Mouse (Mus musculus): ENCODE measurements around the gene Gramd2. TPM values are rescaled to one million over a fixed set of nuclear protein-coding genes. Genes with fewer than 3 reads are reported as not detected.
"Not testable (repeated sequence)": the region's sequence is repeated elsewhere in the genome, so short reads cannot be mapped to it uniquely, and the experiment has no call there.

Gene Gramd2
- polyA plus RNA-seq, 1 experiment from 2014 or later = 0.21 TPM

DNA sequence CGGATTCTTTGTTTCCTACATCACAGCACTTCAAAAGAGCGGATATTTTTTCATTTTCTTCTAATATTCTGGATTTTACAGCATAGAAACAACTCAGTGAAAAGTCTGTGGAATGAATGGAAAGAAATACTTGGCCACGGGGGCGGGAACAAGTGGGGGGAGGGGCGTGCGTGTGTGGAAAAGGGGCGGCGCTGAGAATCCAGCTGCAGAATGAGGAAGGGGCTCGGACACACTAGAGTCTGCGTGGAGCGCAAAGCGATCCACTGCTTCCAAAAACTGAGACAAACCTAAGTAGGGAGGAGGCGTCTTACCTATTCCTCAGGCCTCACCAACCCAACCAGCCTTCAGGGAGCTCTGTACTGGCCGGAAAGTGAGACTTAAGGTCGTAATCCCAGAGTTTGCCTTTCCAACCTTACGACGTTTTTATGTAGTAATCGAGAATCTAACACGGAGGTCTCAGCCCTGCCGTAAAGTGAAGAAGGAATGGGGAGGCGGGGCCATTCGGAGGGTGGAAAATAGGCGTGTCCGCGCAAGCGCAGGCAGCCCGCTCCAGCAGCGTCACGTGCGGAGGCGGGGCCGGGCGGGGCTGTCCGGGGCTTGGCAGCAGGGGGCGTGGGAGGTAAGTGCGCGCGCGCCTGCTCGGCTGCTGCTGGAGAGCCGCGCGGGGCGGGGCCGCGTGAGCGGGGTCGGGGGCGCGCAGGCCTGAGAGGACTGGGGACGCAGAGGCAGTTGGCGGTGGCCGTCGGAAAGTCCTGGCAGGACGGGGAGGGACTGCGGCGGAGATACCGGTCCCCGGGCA is 70.5 kb downstream of the Gramd2 start, which contains the start of the genes Senp8 and Myo9a:
TSS of gene Senp8 (minus strand) at position 444 of the 799 bp plus-strand sequence.
TSS of gene Myo9a (plus strand) at position 630 of the 799 bp plus-strand sequence.
- Histone ChIP-seq H3K4me3 (ENCODE audit: low read depth, low read length) (peak within 1 kb of the TSS; percentile 93), H3K4me1 (ENCODE audit: insufficient read depth) (peaks cover 20% of the 10 kb centered on the region), H3K36me3 (replicated peaks; ENCODE audit: insufficient read depth, low read length) (no peaks in the 10 kb centered on the region), H3K27me3 (ENCODE audit: insufficient read depth, low read length) (no peaks in the 10 kb centered on the region), H3K27ac (ENCODE audit: low read depth) (peak within 1 kb of the TSS; percentile 94), H3K9me3 (ENCODE audit: low read length) (no peaks in the 10 kb centered on the region), H3K4me2 (ENCODE audit: low read depth, low read length) (peak within 1 kb of the TSS; percentile 97), H3K9ac (replicated peaks) (peak within 1 kb of the TSS; percentile 87)
- ATAC-seq (peak; percentile 91), DNase-seq (peak; percentile 100)
- WGBS (ENCODE audit: insufficient replicate concordance) = under 1% methylated on average over 55 of the region's 59 CpGs
- TF ChIP-seq EP300 (IDR thresholded peaks at IDR 0.05; ENCODE audit: low read depth) (no peak), CTCF (IDR thresholded peaks at IDR 0.05; ENCODE audit: low read depth) (peak; percentile 43)

DNA sequence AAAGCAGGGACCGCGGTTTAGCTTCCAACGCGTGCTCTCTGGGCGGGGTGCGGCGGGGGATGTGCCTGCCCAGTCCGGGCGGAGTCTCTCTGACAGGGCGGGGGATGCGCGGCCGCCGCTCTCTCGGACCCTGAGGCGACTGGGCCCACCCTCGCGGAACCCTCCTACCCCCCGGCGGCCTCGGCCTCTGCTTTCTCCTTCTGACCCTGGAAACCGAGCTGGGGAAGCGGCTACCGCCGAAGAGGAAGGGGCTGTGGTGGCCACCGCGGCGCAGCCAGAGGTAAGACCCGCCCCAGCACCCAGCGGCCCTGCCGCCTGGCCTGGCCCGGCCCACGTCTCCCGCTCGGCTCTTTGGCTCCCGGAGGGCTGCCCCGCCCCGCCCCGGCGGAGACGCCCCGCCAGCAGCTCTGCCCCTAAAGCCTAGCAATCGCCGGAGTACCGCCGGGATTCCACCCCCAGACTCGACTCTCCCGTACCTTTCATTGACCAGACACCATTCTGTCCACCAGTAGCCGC is 71.2 kb downstream of the Gramd2 start:
- TF ChIP-seq CTCF (IDR thresholded peaks at IDR 0.05; ENCODE audit: low read depth) (no peak), EP300 (IDR thresholded peaks at IDR 0.05; ENCODE audit: low read depth) (no peak)
- WGBS (ENCODE audit: insufficient replicate concordance) = under 1% methylated on average over 30 of the region's 49 CpGs
- peak overlapping the region; percentile 87 for H3K9ac ChIP-seq (replicated peaks)

DNA sequence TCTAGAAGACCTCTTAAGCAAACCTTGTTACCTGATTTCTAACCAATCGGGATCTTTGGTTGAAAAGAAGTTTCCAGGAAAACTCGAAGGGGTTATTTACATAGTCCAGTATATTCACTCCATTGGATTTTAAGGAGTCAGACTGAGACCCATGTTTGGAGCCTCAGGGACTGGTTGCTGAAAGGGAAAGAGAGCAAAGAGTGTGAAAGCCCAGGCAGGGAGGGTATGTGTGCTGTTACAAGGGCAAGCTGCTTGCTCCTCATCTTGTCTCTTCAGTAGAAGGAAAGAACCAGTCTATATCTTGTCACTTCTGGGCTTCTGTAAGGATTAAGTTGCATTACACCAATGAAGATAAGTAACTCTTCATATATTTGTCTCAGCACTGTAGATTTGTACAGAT is 72.0 kb downstream of the Gramd2 start:
- H3K9me3 ChIP-seq (ENCODE audit: low read length) = no peaks in the 10 kb centered on the region
- TF ChIP-seq CTCF (IDR thresholded peaks at IDR 0.05; ENCODE audit: low read depth) (no peak), EP300 (IDR thresholded peaks at IDR 0.05; ENCODE audit: low read depth) (no peak)
- H3K4me3 ChIP-seq (ENCODE audit: low read depth, low read length) = peak overlapping the region; percentile 93
- peak overlapping the region; percentile 97 for H3K4me2 ChIP-seq (ENCODE audit: low read depth, low read length)
- H3K4me1 ChIP-seq (ENCODE audit: insufficient read depth) = peaks cover 20% of the 10 kb centered on the region
- H3K27me3 ChIP-seq (ENCODE audit: insufficient read depth, low read length) = no peaks in the 10 kb centered on the region
- DNase-seq (no peak), ATAC-seq (no peak)
- WGBS (ENCODE audit: insufficient replicate concordance) = 3% methylated on average over 2 of the region's 2 CpGs
- peak overlapping the region; percentile 94 for H3K27ac ChIP-seq (ENCODE audit: low read depth)
- peak overlapping the region; percentile 87 for H3K9ac ChIP-seq (replicated peaks)
- H3K36me3 ChIP-seq (replicated peaks; ENCODE audit: insufficient read depth, low read length) = no peaks in the 10 kb centered on the region

More for the DNA sequence above, 71.2 kb downstream of the Gramd2 start:
- Histone ChIP-seq H3K4me1 (ENCODE audit: insufficient read depth) (peaks cover 20% of the 10 kb centered on the region), H3K36me3 (replicated peaks; ENCODE audit: insufficient read depth, low read length) (no peaks in the 10 kb centered on the region), H3K4me2 (ENCODE audit: low read depth, low read length) (peak overlapping the region; percentile 97), H3K27me3 (ENCODE audit: insufficient read depth, low read length) (no peaks in the 10 kb centered on the region), H3K27ac (ENCODE audit: low read depth) (peak overlapping the region; percentile 94), H3K4me3 (ENCODE audit: low read depth, low read length) (peak overlapping the region; percentile 93), H3K9me3 (ENCODE audit: low read length) (no peaks in the 10 kb centered on the region)
- ATAC-seq (peak; percentile 91), DNase-seq (peak; percentile 92)

DNA sequence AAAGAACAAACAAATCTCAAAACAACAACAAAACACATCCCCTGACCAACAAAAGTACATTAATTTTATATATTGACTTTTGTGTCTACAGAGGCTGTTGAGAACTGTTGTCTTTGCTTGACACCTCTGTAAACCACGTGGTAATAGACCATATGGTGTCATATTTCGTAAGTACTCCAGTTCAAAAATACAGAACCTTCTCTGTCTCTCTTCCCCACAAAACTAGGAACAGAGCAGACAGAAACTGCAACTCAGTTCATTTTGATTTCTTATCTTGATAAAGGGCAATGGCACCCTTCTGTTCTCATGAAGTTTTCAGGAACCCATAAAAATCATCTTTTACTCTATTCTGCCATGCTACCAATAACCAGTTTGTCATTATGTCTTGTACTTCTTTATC is 75.3 kb downstream of the Gramd2 start:
- ATAC-seq (no peak), DNase-seq (no peak)
- Histone ChIP-seq H3K36me3 (replicated peaks; ENCODE audit: insufficient read depth, low read length) (no peaks in the 10 kb centered on the region), H3K27ac (ENCODE audit: low read depth) (no peak overlapping the region), H3K4me1 (ENCODE audit: insufficient read depth) (peaks cover 5% of the 10 kb centered on the region), H3K27me3 (ENCODE audit: insufficient read depth, low read length) (no peaks in the 10 kb centered on the region), H3K9ac (replicated peaks) (no peak overlapping the region), H3K9me3 (ENCODE audit: low read length) (no peaks in the 10 kb centered on the region), H3K4me2 (ENCODE audit: low read depth, low read length) (no peak overlapping the region), H3K4me3 (ENCODE audit: low read depth, low read length) (no peak overlapping the region)
- WGBS (ENCODE audit: insufficient replicate concordance) = 36% methylated on average over 2 of the region's 2 CpGs
- no peak for TF ChIP-seq CTCF (IDR thresholded peaks at IDR 0.05; ENCODE audit: low read depth)
- no peak for TF ChIP-seq EP300 (IDR thresholded peaks at IDR 0.05; ENCODE audit: low read depth)

DNA sequence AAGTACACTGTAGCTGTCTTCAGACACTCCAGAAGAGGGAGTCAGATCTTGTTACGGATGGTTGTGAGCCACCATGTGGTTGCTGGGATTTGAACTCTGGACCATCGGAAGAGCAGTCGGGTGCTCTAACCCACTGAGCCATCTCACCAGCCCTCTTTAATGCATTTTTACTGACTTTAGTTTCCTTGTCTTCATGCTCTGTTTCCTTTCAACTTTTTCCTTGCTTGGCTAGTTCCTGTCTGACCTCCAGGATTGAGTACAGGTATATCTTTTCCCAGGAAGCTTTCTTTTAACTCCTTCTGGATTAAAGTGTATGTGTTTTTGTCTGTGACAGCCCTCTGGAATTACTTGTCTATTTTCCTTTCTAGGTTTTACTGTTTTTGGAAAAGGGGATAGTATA is 77.1 kb downstream of the Gramd2 start:
- not testable (repeated sequence) for ATAC-seq

DNA sequence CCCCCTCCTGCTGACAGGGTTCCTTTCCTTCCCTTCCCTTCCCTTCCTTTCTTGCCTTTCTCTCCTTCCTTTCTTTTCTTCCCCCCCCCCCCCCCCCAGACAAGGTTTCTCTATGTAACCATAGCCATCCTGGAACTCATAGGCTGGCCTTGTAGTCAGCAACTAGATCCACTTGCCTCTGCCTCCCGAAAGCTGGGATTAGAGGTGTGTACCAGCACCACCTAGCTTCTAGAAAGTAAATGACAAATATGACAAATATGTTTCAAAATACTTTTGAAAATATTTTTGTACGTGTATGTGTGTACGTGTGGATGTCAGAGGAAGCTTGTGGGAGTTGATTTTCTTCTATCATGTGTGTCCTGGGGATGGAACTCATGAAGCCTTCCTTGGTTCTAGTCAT is 80.6 kb downstream of the Gramd2 start:
- TF ChIP-seq EP300 (IDR thresholded peaks at IDR 0.05; ENCODE audit: low read depth) (no peak), CTCF (IDR thresholded peaks at IDR 0.05; ENCODE audit: low read depth) (peak; percentile 53)
- Histone ChIP-seq H3K27me3 (ENCODE audit: insufficient read depth, low read length) (no peaks in the 10 kb centered on the region), H3K36me3 (replicated peaks; ENCODE audit: insufficient read depth, low read length) (no peaks in the 10 kb centered on the region), H3K4me2 (ENCODE audit: low read depth, low read length) (no peak overlapping the region), H3K4me1 (ENCODE audit: insufficient read depth) (no peaks in the 10 kb centered on the region), H3K9ac (replicated peaks) (no peak overlapping the region), H3K4me3 (ENCODE audit: low read depth, low read length) (no peak overlapping the region), H3K9me3 (ENCODE audit: low read length) (no peaks in the 10 kb centered on the region), H3K27ac (ENCODE audit: low read depth) (no peak overlapping the region)
- DNase-seq (no peak), ATAC-seq (no peak)
- 41% methylated on average over 3 of the region's 3 CpGs for WGBS (ENCODE audit: insufficient replicate concordance)

More for the DNA sequence above, 77.1 kb downstream of the Gramd2 start:
- not testable (repeated sequence) for H3K4me2 ChIP-seq (ENCODE audit: low read depth, low read length); H3K9me3 ChIP-seq (ENCODE audit: low read length); H3K4me3 ChIP-seq (ENCODE audit: low read depth, low read length); H3K27ac ChIP-seq (ENCODE audit: low read depth); H3K27me3 ChIP-seq (ENCODE audit: insufficient read depth, low read length); H3K9ac ChIP-seq (replicated peaks); H3K4me1 ChIP-seq (ENCODE audit: insufficient read depth); DNase-seq; H3K36me3 ChIP-seq (replicated peaks; ENCODE audit: insufficient read depth, low read length)
- 82% methylated on average over 2 of the region's 3 CpGs for WGBS (ENCODE audit: insufficient replicate concordance)

DNA sequence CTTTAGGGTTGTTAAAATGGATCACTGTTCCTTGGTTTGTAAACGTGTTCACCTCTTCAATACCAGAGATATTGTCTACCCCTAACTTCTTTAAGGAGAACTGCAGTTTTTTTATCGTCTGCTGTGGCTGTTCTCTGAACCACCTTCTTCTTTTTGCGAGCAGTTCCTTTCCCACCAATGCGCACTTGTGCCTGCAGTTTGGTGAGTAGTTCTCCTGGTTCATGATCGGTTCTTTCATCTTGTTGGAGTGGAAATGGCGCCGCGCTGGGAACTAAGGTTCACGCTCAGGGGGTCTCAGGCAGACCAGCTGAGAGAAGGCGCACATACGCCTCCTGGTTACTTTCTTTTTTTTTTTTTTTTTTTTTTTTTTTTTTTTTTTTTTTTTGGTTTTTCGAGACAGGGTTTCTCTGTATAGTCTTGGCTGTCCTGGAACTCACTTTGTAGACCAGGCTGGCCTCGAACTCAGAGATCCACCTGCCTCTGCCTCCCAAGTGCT is 87.1 kb downstream of the Gramd2 start:
- not testable (repeated sequence) for H3K4me3 ChIP-seq (ENCODE audit: low read depth, low read length); DNase-seq; H3K27ac ChIP-seq (ENCODE audit: low read depth); H3K9ac ChIP-seq (replicated peaks); ATAC-seq; H3K36me3 ChIP-seq (replicated peaks; ENCODE audit: insufficient read depth, low read length); H3K4me1 ChIP-seq (ENCODE audit: insufficient read depth); H3K4me2 ChIP-seq (ENCODE audit: low read depth, low read length); H3K27me3 ChIP-seq (ENCODE audit: insufficient read depth, low read length); H3K9me3 ChIP-seq (ENCODE audit: low read length)
- 85% methylated on average over 11 of the region's 13 CpGs for WGBS (ENCODE audit: insufficient replicate concordance)

All from liver, postnatal 0 days (tissue).